Mouse (Mus musculus) C2C12 (cell line): ENCODE data around the gene Vps13d. TPM values are rescaled to one million over a fixed set of nuclear protein-coding genes. Genes with fewer than 3 reads are reported as not detected.

Source experiments
- H3K27me3 ChIP-seq: one replicate; pipeline ENCODE4 v1.6.1; 2011; ENCODE audit not compliant: control insufficient read depth, insufficient read depth, insufficient read length
- H3K36me3 ChIP-seq: one replicate; pipeline ENCODE4 v1.6.1; 2011; ENCODE audit not compliant: control insufficient read depth, insufficient read depth
- H3K4me3 ChIP-seq: one replicate; pipeline ENCODE4 v1.5.1; 2011; ENCODE audit warnings: mild to moderate bottlenecking, control low read depth; ENCODE audit not compliant: poor library complexity, insufficient read depth, severe bottlenecking
- H3K79me2 ChIP-seq: one replicate; pipeline ENCODE4 v1.6.1; 2011; ENCODE audit not compliant: control insufficient read depth, insufficient read depth
- H3K79me3 ChIP-seq: one replicate; pipeline ENCODE4 v1.6.1; 2011; ENCODE audit warnings: low read depth, control low read depth
- H3ac ChIP-seq: one replicate; pipeline ENCODE3; 2011; ENCODE audit warnings: low read depth; ENCODE audit not compliant: control insufficient read depth, insufficient read length
- CEBPB ChIP-seq: IDR thresholded peaks from one replicate; pipeline ENCODE4 v1.6.1; 2011; ENCODE audit warnings: low read depth, mild to moderate bottlenecking, control low read depth, moderate library complexity
- CTCF ChIP-seq: IDR thresholded peaks from one replicate; pipeline ENCODE4 v1.5.1; 2011; ENCODE audit not compliant: control insufficient read depth, insufficient read depth, insufficient read length
- FOSL1 ChIP-seq: IDR thresholded peaks from one replicate; pipeline ENCODE4 v1.8.0; 2011; ENCODE audit warnings: mild to moderate bottlenecking, low read length; ENCODE audit not compliant: poor library complexity, insufficient read depth, severe bottlenecking
- MAX ChIP-seq: IDR thresholded peaks from one replicate; pipeline ENCODE4 v1.6.1; 2011; ENCODE audit warnings: mild to moderate bottlenecking, control low read depth
- MYOD1 ChIP-seq: IDR thresholded peaks from one replicate; pipeline ENCODE4 v1.6.1; 2011; ENCODE audit warnings: low read depth; ENCODE audit not compliant: control insufficient read depth, insufficient read length
- MYOG ChIP-seq: IDR thresholded peaks from one replicate; pipeline ENCODE4 v1.6.1; 2011; ENCODE audit not compliant: control insufficient read depth, insufficient read length; ENCODE audit errors: extremely low read depth
- USF1 ChIP-seq: IDR thresholded peaks from one replicate; pipeline ENCODE4 v1.6.1; 2011; ENCODE audit warnings: low read depth, mild to moderate bottlenecking, control low read depth, moderate library complexity
- polyA plus RNA-seq: library from polyadenylated mRNA; unstranded; fragments of >200 nt; fragmentation: generic; extraction: Trizol; gene quantifications from one replicate; pipeline ENCODE4 v1.2.1, GENCODE M21; 2012; ENCODE audit warnings: missing spikeins

Gene Vps13d
- polyA plus RNA-seq, 1 experiment = 6.0 TPM

- Histone ChIP-seq H3K79me2 (no peaks in the 10 kb centered on the region), H3K4me3 (no peak overlapping the region), H3K27me3 (no peaks in the 10 kb centered on the region), H3K79me3 (no peaks in the 10 kb centered on the region), H3K36me3 (no peaks in the 10 kb centered on the region), H3ac (no peak overlapping the region)
- peak; percentile 91 for TF ChIP-seq CEBPB
- TF ChIP-seq MAX = no peak
Measured at GRCm38 (mm10) chr4:144955863-144956262, 238.9 kb downstream of the Vps13d start.

DNA sequence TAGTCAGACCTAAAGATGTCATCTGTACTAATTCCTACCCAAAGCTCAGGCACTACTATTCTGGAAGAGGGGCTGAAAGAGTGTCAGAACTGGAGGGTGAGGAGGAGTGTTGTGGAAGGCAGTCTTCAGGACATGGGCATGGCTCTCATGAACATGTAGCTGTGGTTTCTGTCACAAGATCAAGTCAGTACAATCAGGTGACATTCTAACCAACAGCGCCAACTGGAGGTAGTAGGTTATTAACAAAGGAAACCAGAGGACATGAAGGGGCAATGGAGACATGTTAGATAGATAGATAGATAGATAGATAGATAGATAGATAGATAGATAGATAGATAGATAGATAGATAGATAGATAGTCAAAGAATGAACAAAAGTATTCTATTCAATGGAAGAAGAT, 241.4 kb downstream of the Vps13d start:
- no peak for TF ChIP-seq FOSL1
- TF ChIP-seq USF1 = no peak
- no peak for TF ChIP-seq CEBPB
- no peak for TF ChIP-seq MYOG
- no peak for TF ChIP-seq CTCF
- no peak for TF ChIP-seq MYOD1
- no peak for TF ChIP-seq MAX
- Histone ChIP-seq H3K27me3 (no peaks in the 10 kb centered on the region), H3ac (no peak overlapping the region), H3K36me3 (no peaks in the 10 kb centered on the region), H3K79me3 (no peaks in the 10 kb centered on the region), H3K4me3 (no peak overlapping the region), H3K79me2 (no peaks in the 10 kb centered on the region)

- Histone ChIP-seq H3K27me3 (no peaks in the 10 kb centered on the region), H3K79me3 (no peaks in the 10 kb centered on the region), H3K79me2 (no peaks in the 10 kb centered on the region), H3ac (no peak overlapping the region), H3K36me3 (no peaks in the 10 kb centered on the region), H3K4me3 (no peak overlapping the region)
- no peak for TF ChIP-seq CTCF
Measured at GRCm38 (mm10) chr4:144951859-144952258, 242.9 kb downstream of the Vps13d start.

DNA sequence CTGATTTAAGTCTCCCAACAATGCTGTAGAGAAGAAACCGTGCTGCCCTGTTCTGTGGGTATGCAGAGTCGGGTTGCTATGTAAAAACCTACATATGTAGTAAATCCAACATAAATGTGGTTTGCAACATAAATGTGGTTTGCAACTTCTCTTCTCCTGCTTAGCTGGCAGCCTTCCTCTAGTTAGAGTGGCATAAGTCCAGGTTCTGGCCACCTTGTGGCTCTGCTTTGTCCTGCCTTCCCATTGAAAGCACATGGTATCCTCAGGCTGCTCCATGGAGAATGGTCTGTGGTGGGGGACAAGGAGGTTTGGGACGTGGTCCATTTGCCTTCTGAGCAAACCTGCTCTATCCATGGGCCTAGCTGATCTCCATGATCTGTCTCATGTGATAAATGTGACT, 243.9 kb downstream of the Vps13d start:
- no peaks in the 10 kb centered on the region for H3K36me3 ChIP-seq

GRCm38 (mm10) chr4:144950327-144950711, 244.5 kb downstream of the Vps13d start:
- H3ac ChIP-seq = no peak overlapping the region
- no peaks in the 10 kb centered on the region for H3K79me2 ChIP-seq
- H3K79me3 ChIP-seq = no peaks in the 10 kb centered on the region
- H3K27me3 ChIP-seq = no peaks in the 10 kb centered on the region
- TF ChIP-seq MAX (no peak), CEBPB (no peak), MYOD1 (no peak), FOSL1 (no peak), CTCF (no peak)
- no peak overlapping the region for H3K4me3 ChIP-seq
- no peaks in the 10 kb centered on the region for H3K36me3 ChIP-seq

More for the DNA sequence above, 243.9 kb downstream of the Vps13d start:
- H3ac ChIP-seq = no peak overlapping the region
- no peaks in the 10 kb centered on the region for H3K79me3 ChIP-seq
- no peaks in the 10 kb centered on the region for H3K27me3 ChIP-seq
- H3K79me2 ChIP-seq = no peaks in the 10 kb centered on the region
- no peak overlapping the region for H3K4me3 ChIP-seq
- TF ChIP-seq FOSL1 (no peak), USF1 (no peak), MAX (no peak)

GRCm38 (mm10) chr4:144949441-144950326, 245.1 kb downstream of the Vps13d start:
- Histone ChIP-seq H3ac (no peak overlapping the region), H3K27me3 (no peaks in the 10 kb centered on the region), H3K79me2 (no peaks in the 10 kb centered on the region), H3K79me3 (no peaks in the 10 kb centered on the region), H3K4me3 (no peak overlapping the region), H3K36me3 (no peaks in the 10 kb centered on the region)
- TF ChIP-seq MYOG (no peak), MAX (no peak), CEBPB (peak; percentile 80), CTCF (no peak), FOSL1 (no peak), MYOD1 (peak; percentile 74)
